ENCODE assay signal across 30 mouse cellular contexts in genomic region chr5:136551571-136551970, GRCm38 (mm10). TPM values are rescaled to one million over a fixed set of nuclear protein-coding genes. Genes with fewer than 3 reads are reported as not detected.
DNase-seq lines count a peak whose midpoint lies in the region; ATAC-seq and TF ChIP-seq lines count a peak whose summit lies in the region.
"Had no signal": no experiment of that assay in that cellular context is flagged by ENCODE, and none has a peak within 500 bp of the region (broad histone marks: within the 10 kb centered on the region; RNA-seq: fewer than 3 reads in every experiment).

No protein-coding gene starts in this region.

- H3K4me1 ChIP-seq in heart, embryonic 12.5 days (replicated peaks): peaks cover 73% of the 10 kb centered on the region
- H3K4me1 ChIP-seq in thymus, adult 2 months (replicated peaks; ENCODE audit: control insufficient read depth, insufficient read depth, low read length): peaks cover 49% of the 10 kb centered on the region
- peaks cover 30% of the 10 kb centered on the region for H3K4me1 ChIP-seq in intestine, embryonic 15.5 days (replicated peaks)

- H3K9ac ChIP-seq in heart, embryonic 12.5 days: peak overlapping the region; percentile 39; the same call in 1 of the 2 replicates
- H3K9ac ChIP-seq in intestine, embryonic 15.5 days: no peak overlapping the region
- H3K9ac ChIP-seq: embryonic facial prominence, embryonic 13.5 days; forebrain, embryonic 15.5 days; hindbrain, embryonic 13.5 days; limb, embryonic 13.5 days; neural tube, embryonic 15.5 days; stomach, embryonic 15.5 days had no signal

- no peaks in the 10 kb centered on the region for H3K27me3 ChIP-seq in heart, embryonic 12.5 days (replicated peaks)
- no peaks in the 10 kb centered on the region for H3K27me3 ChIP-seq in thymus, adult 2 months (ENCODE audit: control insufficient read depth, insufficient read depth, low read length)
- H3K27me3 ChIP-seq in intestine, embryonic 15.5 days (replicated peaks): no peaks in the 10 kb centered on the region
- H3K27me3 ChIP-seq: forebrain, embryonic 15.5 days; hindbrain, embryonic 13.5 days; neural tube, embryonic 15.5 days; Patski; stomach, embryonic 15.5 days had no signal

- no peak for ATAC-seq in heart, embryonic 12.5 days (ENCODE audit: insufficient number of reproducible peaks, low FRiP score)
- no peak for ATAC-seq in intestine, embryonic 15.5 days
- ATAC-seq: forebrain, embryonic 15.5 days; intestine, postnatal 0 days had no signal

- H3K4me3 ChIP-seq in heart, embryonic 12.5 days: no peak overlapping the region
- no peak overlapping the region for H3K4me3 ChIP-seq in thymus, adult 2 months (ENCODE audit: control insufficient read depth, insufficient read depth, low read length)
- no peak overlapping the region for H3K4me3 ChIP-seq in intestine, embryonic 15.5 days (replicated peaks)
- H3K4me3 ChIP-seq: embryonic facial prominence, embryonic 13.5 days; forebrain, embryonic 10.5 days; forebrain, embryonic 15.5 days; hindbrain, embryonic 13.5 days; left cerebral cortex, adult 2 months; limb, embryonic 13.5 days; neural tube, embryonic 15.5 days; stomach, embryonic 15.5 days had no signal

- WGBS in heart, embryonic 12.5 days: 43% methylated on average over 6 of the region's 6 CpGs
- 89% methylated on average over 6 of the region's 6 CpGs for WGBS in thymus, adult 2 months
- 75% methylated on average over 6 of the region's 6 CpGs for WGBS in intestine, embryonic 15.5 days

- H3K4me2 ChIP-seq in heart, embryonic 12.5 days: no peak overlapping the region
- H3K4me2 ChIP-seq in intestine, embryonic 15.5 days (replicated peaks): no peak overlapping the region
- H3K4me2 ChIP-seq: embryonic facial prominence, embryonic 13.5 days; forebrain, embryonic 15.5 days; hindbrain, embryonic 13.5 days; limb, embryonic 13.5 days; liver, embryonic 11.5 days; neural tube, embryonic 15.5 days; stomach, embryonic 15.5 days had no signal

- DNase-seq in heart, postnatal 10 days: no peak
- DNase-seq in thymus, adult 2 months: no peak
- DNase-seq in thymus, adult 18-20 months: no peak
- DNase-seq in lung, postnatal 25 days (ENCODE audit: low spot score): peak; percentile 75
- DNase-seq in embryo, embryonic 11 days: no peak
- DNase-seq: adrenal gland, postnatal 14 days; cerebellum, adult 11-12 months; cerebellum, adult 9-11 months; gastrocnemius, postnatal 25 days; heart, adult 11 months; heart, postnatal 36 days; kidney, adult 9 months; kidney, postnatal 25 days; midbrain, embryonic 14.5 days; retina, postnatal 1 day; right cerebral cortex, postnatal 25 days; thymus, postnatal 36 days had no signal

- TF ChIP-seq POLR2A in thymus, adult 2 months (IDR thresholded peaks at IDR 0.05; ENCODE audit: control insufficient read depth, extremely low read depth, insufficient read depth, low read length, poor library complexity): no peak

- H3K27ac ChIP-seq in heart, embryonic 12.5 days (ENCODE audit: poor library complexity, severe bottlenecking): 0 out of 2 replicates have a peak overlapping the region, but pooled peaks have one; percentile 22
- peak overlapping the region; percentile 5 for H3K27ac ChIP-seq in thymus, adult 2 months (ENCODE audit: control insufficient read depth, insufficient read depth, low read length)
- H3K27ac ChIP-seq in intestine, embryonic 15.5 days: no peak overlapping the region
- H3K27ac ChIP-seq: embryonic facial prominence, embryonic 13.5 days; forebrain, embryonic 10.5 days; forebrain, embryonic 15.5 days; hindbrain, embryonic 13.5 days; left cerebral cortex, adult 2 months; limb, embryonic 13.5 days; neural tube, embryonic 15.5 days; stomach, embryonic 15.5 days had no signal

- H3K36me3 ChIP-seq in heart, embryonic 12.5 days: no peaks in the 10 kb centered on the region
- H3K36me3 ChIP-seq in thymus, adult 2 months (ENCODE audit: control insufficient read depth, insufficient read depth, low read length): peaks cover 5% of the 10 kb centered on the region; the same call in 1 of the 2 replicates
- H3K36me3 ChIP-seq in intestine, embryonic 15.5 days: no peaks in the 10 kb centered on the region
- H3K36me3 ChIP-seq: embryonic facial prominence, embryonic 13.5 days; forebrain, embryonic 15.5 days; limb, embryonic 13.5 days; neural tube, embryonic 15.5 days; stomach, embryonic 15.5 days had no signal

- intact Hi-C loops in heart, postnatal 10 days (cut with DNase I): no loop called here

- H3K9me3 ChIP-seq in heart, embryonic 12.5 days (replicated peaks): no peaks in the 10 kb centered on the region
- H3K9me3 ChIP-seq in intestine, embryonic 15.5 days: no peaks in the 10 kb centered on the region
- H3K9me3 ChIP-seq: embryonic facial prominence, embryonic 13.5 days; forebrain, embryonic 10.5 days; forebrain, embryonic 15.5 days; hindbrain, embryonic 13.5 days; limb, embryonic 13.5 days; neural tube, embryonic 15.5 days; stomach, embryonic 15.5 days had no signal

- TF ChIP-seq CTCF in thymus, adult 2 months (IDR thresholded peaks at IDR 0.05; ENCODE audit: borderline replicate concordance, control insufficient read depth, extremely low read depth, insufficient read depth, low read length, poor library complexity): no peak

RNA-seq across cellular contexts. Expression of gene Cux1, which starts 15.7 kb away (rescaled TPM):
- polyA plus RNA-seq in heart, embryonic 12.5 days (2016; fragmentation: Nextera tagmentation; extraction: Ambion mirVana): 81.0 and 85.4 TPM in 2 replicates
- 100 to 1,000 TPM; 113 to 119 TPM for total RNA-seq in heart, postnatal 10 days (2021)
- polyA plus RNA-seq in thymus, adult 2 months (2012; rRNA removed): 164 and 205 TPM in 2 replicates
- 62.5 and 68.2 TPM in 2 replicates for polyA plus RNA-seq in intestine, embryonic 15.5 days (2015; fragmentation: Nextera tagmentation; extraction: Ambion mirVana)
